Mouse (Mus musculus): ENCODE data around the gene Usb1.
A peak's percentile ranks its signal among the peaks of the same experiment; 100 is the strongest.
"Not testable (repeated sequence)": the region's sequence is repeated elsewhere in the genome, so short reads cannot be mapped to it uniquely, and the experiment has no call there.

The Usb1 gene

DNA sequence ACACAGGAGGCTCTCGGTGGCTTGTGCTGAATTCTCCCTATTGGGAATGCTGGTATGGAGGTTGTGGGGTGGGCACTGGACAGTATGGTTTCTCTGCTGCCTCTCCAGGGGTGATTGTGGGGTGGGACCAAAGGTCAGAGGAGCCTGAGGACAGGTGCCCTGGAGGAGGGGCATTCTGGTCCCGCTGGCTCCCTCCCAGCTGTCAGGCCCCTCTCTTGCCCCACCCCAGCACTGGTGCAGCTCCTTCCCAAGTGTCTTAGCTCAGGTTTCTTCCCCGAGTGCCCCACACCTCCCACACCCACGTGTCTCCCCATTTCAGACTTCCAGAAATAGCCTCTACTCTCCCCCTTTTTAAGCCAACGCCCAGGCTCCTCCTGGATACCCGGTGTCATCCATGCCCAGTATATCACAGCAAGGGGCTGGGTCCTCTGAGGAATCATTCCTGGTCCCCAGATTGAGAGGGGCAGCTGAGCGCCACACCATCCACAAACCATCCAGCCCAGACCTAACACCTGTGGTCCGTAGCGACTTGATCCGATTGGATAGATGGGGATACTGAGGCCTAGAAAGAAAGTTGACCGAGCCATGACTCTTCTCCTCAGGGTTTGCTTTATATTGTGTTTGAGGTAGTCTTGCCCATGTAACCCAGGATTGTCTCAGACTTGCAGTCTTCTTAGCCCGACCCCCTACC lies 44.4 kb downstream of the Usb1 start:
- DNase-seq, result no peak

DNA sequence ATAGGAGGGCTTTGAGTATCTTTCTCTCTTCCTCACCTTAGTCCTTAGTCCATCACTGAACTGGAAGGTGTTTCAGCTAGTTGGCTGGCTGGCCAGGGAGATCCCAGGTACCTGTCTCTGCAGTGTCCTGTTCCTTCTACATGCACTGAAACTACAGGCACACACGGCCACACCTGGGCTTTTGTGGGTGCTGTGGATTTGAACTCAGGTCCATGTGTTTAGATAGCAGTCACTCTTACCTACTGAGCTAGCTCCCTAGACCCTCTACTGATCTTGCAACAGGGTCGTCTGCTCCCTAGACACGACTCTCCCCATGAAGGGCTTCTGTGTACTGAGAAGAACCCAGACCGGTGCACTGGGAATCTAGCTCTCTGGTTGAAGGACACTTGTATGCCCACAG lies 45.0 kb downstream of the Usb1 start:
- no peak for DNase-seq

GRCm38 (mm10) chr8:95377863-95378291 lies 45.8 kb downstream of the Usb1 start:
- no peak for DNase-seq

DNA sequence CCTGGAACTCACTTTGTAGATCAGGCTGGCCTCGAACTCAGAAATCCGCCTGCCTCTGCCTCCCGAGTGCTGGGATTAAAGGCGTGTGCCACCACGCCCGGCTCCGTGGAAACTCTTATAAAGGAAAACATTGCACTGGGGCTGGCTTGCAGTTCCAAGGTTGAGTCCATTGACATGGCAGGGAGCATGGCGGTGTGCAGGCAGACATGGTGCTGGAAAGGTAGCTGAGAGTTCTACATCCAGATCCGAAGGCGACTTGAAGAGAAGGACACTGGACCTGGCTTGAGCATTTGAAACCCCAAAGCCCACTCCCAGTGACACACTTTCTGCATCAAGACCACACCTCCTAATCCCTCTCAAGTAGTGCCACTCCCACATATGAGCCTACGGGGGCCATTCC lies 46.8 kb downstream of the Usb1 start:
- DNase-seq, result not testable (repeated sequence)

DNA sequence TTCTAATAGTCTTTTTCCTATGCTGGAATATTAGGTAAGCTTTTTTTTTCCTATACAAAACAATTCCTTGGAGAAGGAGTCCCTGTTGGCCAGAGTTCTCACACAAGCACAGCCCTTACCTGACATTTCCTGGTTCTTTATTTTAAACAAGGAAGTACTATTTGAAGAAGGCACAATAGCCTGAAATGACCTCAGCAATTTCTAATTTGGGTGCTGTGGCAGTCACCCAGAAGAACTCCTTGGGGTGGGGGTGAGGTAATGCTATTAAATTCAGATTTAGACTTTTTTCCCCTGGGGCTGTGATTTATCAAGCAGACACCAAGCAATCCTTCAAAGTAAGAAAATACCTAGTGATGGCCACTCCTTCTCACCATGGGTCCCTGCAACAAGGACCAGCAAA lies 48.9 kb downstream of the Usb1 start:
- DNase-seq, result no peak

DNA sequence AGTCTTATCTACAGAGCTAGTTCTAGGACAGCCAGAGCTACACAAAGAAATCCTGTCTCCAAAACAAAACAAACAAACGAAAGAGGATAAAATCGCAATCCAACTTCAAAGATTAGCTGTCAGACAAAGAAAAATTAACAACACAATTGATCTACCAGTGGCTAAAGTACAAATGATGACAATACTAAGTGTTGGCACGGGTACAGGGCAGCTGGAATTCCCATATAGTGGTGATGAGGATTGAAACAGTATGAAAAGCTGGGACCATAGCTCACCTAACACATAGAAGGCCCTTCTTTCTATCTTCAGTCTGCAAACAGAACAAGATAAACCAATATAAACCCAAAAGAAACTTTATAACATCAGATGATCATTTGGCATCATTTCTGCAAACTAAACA lies 49.5 kb downstream of the Usb1 start:
- no peak for DNase-seq

DNA sequence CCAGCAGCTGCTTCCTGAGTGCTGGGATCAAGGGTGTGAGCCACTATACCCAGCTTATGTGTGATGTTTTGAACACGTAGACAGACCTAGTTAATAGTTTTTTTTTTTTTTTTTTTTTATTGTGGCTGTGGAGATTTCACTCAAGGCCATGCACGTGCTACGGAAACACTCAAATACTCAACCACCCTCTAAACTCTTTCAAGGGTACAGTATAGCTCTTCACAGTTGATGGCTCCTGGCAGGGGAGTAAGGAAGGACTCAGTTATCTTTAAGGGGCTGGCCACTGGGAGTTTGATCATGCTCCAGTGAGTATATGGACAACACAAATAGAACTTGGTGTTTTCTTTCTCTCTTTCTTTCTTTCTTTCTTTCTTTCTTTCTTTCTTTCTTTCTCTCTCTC lies 52.4 kb downstream of the Usb1 start:
- no peak for DNase-seq

DNA sequence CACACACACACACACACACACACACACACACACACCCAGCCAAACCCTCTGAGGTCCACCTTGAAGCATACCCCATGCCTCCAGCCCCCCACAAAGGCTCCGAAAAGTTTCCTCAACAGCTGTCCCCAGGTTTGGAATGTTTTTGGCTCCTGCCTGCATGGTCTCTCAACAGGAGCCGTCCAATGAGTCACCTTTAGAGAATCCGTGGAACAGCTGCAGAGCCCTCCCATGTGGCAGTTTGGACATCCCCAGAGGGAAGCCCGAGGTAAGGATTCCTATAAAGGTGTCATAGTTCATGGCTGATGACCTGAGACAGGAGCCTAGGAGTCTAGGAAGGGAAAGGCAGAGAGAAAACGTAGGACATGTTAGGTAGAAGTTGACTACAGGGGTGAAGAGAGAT lies 54.0 kb downstream of the Usb1 start:
- DNase-seq, result no peak

DNA sequence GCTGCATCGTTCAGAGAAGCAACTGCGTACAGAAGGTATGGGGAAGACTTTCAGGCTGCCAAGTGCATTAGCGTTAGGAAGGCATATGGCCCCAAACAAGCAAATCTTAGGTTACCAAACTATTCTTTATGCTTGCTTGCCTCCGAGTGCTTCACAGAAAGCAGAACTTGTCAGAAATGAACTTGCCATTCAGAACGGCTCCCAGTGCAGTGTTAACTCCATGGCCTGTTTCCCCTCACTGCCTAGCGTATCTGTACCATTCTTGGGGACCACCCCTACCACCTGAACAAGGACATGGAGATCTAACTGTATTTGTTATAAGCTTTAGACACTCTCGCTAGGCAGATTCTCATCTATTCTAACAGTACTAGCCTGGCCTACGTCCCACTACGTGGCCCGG lies 55.1 kb downstream of the Usb1 start:
- DNase-seq, result no peak

- no peak for DNase-seq
These were observed 55.9 kb downstream of the Usb1 start for GRCm38 (mm10) chr8:95387936-95388335.

GRCm38 (mm10) chr8:95390312-95390711 lies 58.2 kb downstream of the Usb1 start:
- DNase-seq, result no peak

DNA sequence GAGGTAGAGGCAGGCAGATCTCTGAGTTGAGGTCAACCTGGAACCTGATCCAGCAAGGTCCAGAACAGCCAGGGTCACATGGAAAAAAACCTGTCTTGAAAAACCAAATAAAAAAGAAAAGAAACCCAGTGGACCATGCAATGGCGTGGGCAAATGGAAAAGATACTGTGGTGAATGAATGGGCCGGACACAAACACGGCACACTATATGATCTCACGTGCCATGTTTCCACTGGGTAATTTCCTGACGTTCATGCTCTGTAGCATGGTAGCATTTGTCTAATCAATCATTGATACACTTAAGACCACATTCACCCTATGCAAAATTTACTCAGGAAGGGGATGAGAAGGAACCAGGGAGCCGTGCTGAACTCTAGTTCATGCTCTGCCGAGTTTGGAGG lies 59.0 kb downstream of the Usb1 start:
- DNase-seq, result peak; percentile 29 to 35

- no peak for DNase-seq
These were observed 60.5 kb downstream of the Usb1 start for GRCm38 (mm10) chr8:95392604-95393003.

GRCm38 (mm10) chr8:95395186-95395918 lies 63.3 kb downstream of the Usb1 start:
- DNase-seq, result no peak

DNA sequence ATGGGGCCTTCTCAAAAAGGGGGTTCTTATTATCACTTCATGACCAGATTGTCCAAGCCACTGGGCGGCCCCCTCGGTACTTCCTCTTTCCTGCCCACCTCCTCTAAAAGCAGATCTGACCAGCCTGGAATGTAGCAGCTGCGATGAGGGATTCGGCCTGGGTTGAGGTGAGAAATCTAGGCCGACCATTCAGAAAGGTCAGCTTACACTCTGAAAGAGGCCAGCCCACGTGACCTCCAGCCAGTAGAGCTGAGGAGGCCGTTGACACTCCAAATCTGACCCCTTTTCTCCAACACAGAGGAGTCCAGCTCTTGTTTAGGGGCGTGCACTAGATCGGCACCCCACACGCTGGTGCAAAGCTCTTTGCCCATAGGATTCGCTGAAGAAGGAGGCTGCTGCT lies 64.7 kb downstream of the Usb1 start:
- no peak for DNase-seq

Measured in B cell, adult 2 months (primary cell).